Mouse (Mus musculus) stomach, postnatal 0 days (tissue): ENCODE measurements at regions not wholly inside any gene's neighbourhood (a gene's known extent, or its start where the extent isn't known, plus 50 kb on each side); places are given as distances from the start of the nearest gene placed in this dataset.
A peak's percentile ranks its signal among the peaks of the same experiment; 100 is the strongest.

Experiments used
- ATAC-seq: fragments of 200-750 bp; cut with Nextera tagmentation; 2 replicates; pipeline ENCODE4 v1.8.0; 2017; ENCODE audit not compliant: low FRiP score, low TSS enrichment
- DNase-seq: peaks from one replicate; pipeline ENCODE4 v3.0.0-alpha.2; 2016; ENCODE audit warnings: low spot score
- H3K27ac ChIP-seq: fragments of 300-500 bp; sonication (generic); replicated peaks from 2 replicates; pipeline ENCODE4 v1.5.1; 2014; ENCODE audit warnings: mild to moderate bottlenecking, control low read depth
- H3K27me3 ChIP-seq: fragments of 300-500 bp; sonication (generic); 2 replicates; pipeline ENCODE4 v1.6.1; 2014; ENCODE audit warnings: low read length; ENCODE audit not compliant: control insufficient read depth, insufficient read depth
- H3K36me3 ChIP-seq: fragments of 300-500 bp; sonication (generic); 2 replicates; pipeline ENCODE4 v1.6.1; 2014; ENCODE audit warnings: low read length, mixed read lengths; ENCODE audit not compliant: control insufficient read depth, insufficient read depth
- H3K4me1 ChIP-seq: fragments of 300-500 bp; sonication (generic); replicated peaks from 2 replicates; pipeline ENCODE4 v1.6.1; 2014; ENCODE audit warnings: antibody characterized with exemption; ENCODE audit not compliant: control insufficient read depth, insufficient read depth
- H3K4me2 ChIP-seq: fragments of 300-500 bp; sonication (generic); replicated peaks from 2 replicates; pipeline ENCODE4 v1.6.1; 2014; ENCODE audit warnings: low read depth, mild to moderate bottlenecking, control low read depth, moderate library complexity
- H3K4me3 ChIP-seq: fragments of 300-500 bp; sonication (generic); 2 replicates; pipeline ENCODE4 v1.5.1; 2014; ENCODE audit warnings: low read depth, low read length, control low read depth
- H3K9ac ChIP-seq: fragments of 300-500 bp; sonication (generic); 2 replicates; pipeline ENCODE4 v1.6.1; 2014; ENCODE audit warnings: mild to moderate bottlenecking, low read length, control low read depth, mixed read lengths
- H3K9me3 ChIP-seq: fragments of 300-500 bp; sonication (generic); 2 replicates; pipeline ENCODE4 v1.6.1; 2016; ENCODE audit warnings: low read length; ENCODE audit not compliant: control insufficient read depth
- CTCF ChIP-seq: IDR thresholded peaks from 2 replicates; pipeline ENCODE4 v1.5.1; 2016; ENCODE audit warnings: antibody characterized with exemption, low read depth, mild to moderate bottlenecking, moderate library complexity
- EP300 ChIP-seq: optimal IDR thresholded peaks from 2 replicates; pipeline ENCODE3; 2016; ENCODE audit warnings: antibody characterized with exemption
- WGBS: fragments of 180-500 bp; shearing (Covaris S2); extraction: QIAGEN DNeasy Blood & Tissue Kit; methylation state at CpG from one replicate; pipeline ENCODE4 v1.1.7; 2014; 5-methylcytosine and 5-hydroxymethylcytosine counted together

DNA sequence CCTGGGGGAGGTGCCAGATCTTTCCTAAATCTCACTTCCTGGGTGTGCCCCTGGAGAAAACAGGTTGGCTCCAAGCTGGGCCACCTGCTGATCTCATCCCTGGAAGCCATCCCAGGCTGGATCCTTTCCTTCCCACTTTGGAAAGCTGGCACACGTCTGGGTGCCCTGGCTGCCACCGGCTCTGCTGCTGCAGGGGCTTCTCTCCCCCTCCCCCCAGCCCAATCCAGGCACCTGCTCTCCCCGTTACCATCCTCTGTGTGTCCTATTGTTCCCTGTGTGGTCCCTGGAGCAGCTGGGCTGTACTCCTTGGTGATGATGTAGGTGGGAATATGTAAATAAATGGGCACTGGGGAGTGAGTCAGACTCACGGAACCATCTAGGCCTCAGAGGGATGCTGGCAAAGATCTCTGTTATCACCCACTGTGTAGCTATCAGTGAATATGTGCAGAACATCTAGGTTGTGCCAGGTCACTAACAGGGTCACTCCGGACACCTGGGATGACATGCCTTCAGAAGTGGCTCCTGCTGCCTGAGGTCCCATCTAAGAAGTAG lies 130.4 kb downstream of the Trim29 start:
- 50% methylated on average over 5 of the region's 5 CpGs for WGBS
- no peak overlapping the region for H3K9ac ChIP-seq

DNA sequence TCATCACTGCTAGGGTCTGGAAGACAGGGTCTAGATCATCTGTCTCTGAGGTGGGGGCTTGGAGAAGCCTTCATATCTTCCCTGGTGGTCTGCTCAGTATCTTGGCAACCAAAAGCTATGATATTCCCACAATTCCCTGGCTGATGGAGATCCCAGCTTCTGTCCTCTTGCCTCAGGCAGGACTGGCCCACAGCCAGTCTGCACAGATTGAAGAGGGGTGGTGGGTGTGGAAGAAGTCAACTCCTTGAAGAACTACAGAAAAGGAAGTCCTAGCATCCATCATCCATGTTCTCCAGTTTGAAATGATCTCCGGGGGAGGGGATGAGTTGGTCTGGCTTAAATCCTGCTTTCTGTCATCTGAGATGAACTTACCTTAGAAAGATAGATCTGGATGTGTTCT lies 134.8 kb downstream of the Trim29 start:
- no peak overlapping the region for H3K4me2 ChIP-seq
- H3K9me3 ChIP-seq, result no peaks in the 10 kb centered on the region
- H3K27me3 ChIP-seq, result no peaks in the 10 kb centered on the region
- no peak overlapping the region for H3K27ac ChIP-seq
- no peak overlapping the region for H3K9ac ChIP-seq
- no peaks in the 10 kb centered on the region for H3K4me1 ChIP-seq
- H3K36me3 ChIP-seq, result no peaks in the 10 kb centered on the region
- 79% methylated on average over 1 of the region's 1 CpGs for WGBS
- no peak for TF ChIP-seq EP300
- TF ChIP-seq CTCF, result no peak
- no peak for DNase-seq
- no peak overlapping the region for H3K4me3 ChIP-seq
- ATAC-seq, result no peak

More for the DNA sequence above, 130.4 kb downstream of the Trim29 start:
- TF ChIP-seq EP300 (no peak), CTCF (no peak)
- Histone ChIP-seq H3K4me2 (no peak overlapping the region), H3K4me3 (no peak overlapping the region), H3K27me3 (no peaks in the 10 kb centered on the region), H3K27ac (no peak overlapping the region), H3K4me1 (no peaks in the 10 kb centered on the region), H3K9me3 (no peaks in the 10 kb centered on the region), H3K36me3 (no peaks in the 10 kb centered on the region)
- no peak for ATAC-seq
- no peak for DNase-seq

DNA sequence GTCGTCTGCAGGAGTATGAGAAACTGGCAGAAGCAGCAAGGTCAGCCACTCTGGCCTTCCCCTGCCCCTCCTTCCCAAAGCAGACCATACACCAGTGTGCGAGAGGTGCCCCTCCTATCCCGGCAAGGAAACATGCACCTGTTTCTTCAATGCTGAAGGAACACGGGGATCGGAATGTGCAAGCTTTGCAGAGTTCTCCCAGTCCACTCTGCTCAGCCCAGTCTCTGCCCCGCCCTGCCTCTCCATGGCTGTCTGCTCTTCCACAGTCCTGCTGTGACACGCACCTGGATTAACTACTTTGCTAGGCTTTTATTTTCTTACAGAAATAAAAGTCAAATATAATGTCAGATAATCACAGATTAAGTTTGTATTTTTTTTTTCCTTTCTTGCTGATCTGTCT lies 136.7 kb downstream of the Trim29 start:
- Histone ChIP-seq H3K9me3 (no peaks in the 10 kb centered on the region), H3K4me1 (no peaks in the 10 kb centered on the region), H3K4me3 (no peak overlapping the region), H3K4me2 (no peak overlapping the region), H3K27me3 (no peaks in the 10 kb centered on the region), H3K9ac (no peak overlapping the region), H3K36me3 (no peaks in the 10 kb centered on the region), H3K27ac (no peak overlapping the region)
- DNase-seq (peak; percentile 34), ATAC-seq (peak; percentile 42; the same call in 1 of the 2 replicates)
- 42% methylated on average over 7 of the region's 7 CpGs for WGBS
- no peak for TF ChIP-seq CTCF
- no peak for TF ChIP-seq EP300

DNA sequence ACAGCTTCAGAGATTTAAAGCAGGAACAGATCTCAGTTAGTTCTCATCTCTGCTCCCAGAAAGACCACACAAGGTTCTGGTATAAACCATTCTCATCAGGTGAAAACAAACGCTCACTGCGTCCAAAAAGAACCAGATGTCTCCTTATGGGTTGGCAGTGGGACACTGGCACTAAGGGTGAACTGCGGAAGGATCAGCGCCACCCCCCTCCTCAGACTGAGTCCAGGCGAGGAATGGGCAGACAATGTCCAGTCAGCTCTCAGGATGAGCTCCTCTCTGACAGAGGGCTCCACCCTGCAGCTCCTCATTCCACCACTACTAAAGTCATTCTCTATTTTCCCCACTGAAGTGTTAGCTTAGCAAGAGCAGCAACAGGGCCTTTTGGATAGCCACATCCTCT lies 138.3 kb downstream of the Trim29 start:
- Histone ChIP-seq H3K27ac (no peak overlapping the region), H3K4me3 (no peak overlapping the region), H3K9me3 (no peaks in the 10 kb centered on the region), H3K4me1 (no peaks in the 10 kb centered on the region), H3K4me2 (no peak overlapping the region), H3K27me3 (no peaks in the 10 kb centered on the region), H3K36me3 (no peaks in the 10 kb centered on the region), H3K9ac (no peak overlapping the region)
- DNase-seq (no peak), ATAC-seq (no peak)
- 82% methylated on average over 5 of the region's 5 CpGs for WGBS
- TF ChIP-seq EP300 (no peak), CTCF (no peak)

DNA sequence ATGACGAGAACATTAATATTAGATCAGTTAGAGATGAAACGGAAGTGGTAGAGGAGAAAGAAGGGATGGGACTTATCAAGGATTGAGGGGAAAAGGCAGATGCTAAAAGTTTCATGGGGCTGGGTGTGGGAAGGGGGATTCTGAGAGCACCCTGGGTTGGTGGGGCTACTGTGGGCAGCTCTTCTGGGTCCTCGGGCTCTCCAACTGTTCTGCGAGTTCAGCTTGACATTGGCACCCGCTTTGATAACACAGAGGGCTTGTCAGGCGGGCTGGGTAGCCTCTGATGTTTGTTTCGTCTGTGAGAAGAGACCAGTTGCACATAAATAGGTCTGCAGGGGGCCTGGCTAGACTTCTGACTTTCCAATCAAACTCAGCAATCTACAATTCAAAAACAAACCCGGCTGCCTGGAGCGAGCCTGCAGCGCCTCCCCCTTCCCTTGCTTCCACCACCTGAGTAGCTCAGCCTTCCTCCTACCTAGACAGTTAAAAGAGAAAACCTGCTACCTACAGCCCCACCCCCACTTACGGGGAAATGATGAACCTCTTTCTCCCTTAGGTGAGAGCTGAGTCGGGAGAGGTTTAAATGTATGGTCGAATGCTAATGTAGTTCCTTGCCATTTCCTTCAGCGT lies 143.4 kb downstream of the Trim29 start:
- Histone ChIP-seq H3K27ac (no peak overlapping the region), H3K4me2 (no peak overlapping the region), H3K9me3 (no peaks in the 10 kb centered on the region), H3K9ac (no peak overlapping the region), H3K27me3 (no peaks in the 10 kb centered on the region), H3K36me3 (no peaks in the 10 kb centered on the region), H3K4me3 (no peak overlapping the region), H3K4me1 (no peaks in the 10 kb centered on the region)
- ATAC-seq (no peak), DNase-seq (no peak)
- TF ChIP-seq EP300, result no peak
- no peak for TF ChIP-seq CTCF
- WGBS, result 3% methylated on average over 14 of the region's 14 CpGs

DNA sequence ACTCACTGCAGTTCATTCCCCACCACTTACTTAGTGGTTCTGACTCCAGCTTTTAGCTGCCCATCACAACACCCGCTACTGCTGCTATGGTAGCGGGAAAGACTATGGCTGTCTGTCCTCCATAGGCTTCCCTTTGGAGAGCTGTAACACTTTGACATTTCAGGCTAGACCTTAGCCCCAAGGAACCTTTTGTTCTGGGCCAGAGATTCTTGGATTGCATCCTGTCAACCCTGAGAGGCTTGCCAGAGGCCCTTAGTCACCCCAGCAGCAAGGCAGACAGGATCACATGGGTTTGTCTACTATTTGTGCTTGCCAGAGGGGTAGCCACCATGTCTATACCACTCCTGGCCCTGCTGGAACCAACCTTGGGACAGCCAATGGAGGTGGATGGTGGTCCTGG lies 147.1 kb downstream of the Trim29 start:
- no peaks in the 10 kb centered on the region for H3K9me3 ChIP-seq
- no peaks in the 10 kb centered on the region for H3K4me1 ChIP-seq
- no peaks in the 10 kb centered on the region for H3K27me3 ChIP-seq
- ATAC-seq, result no peak
- H3K4me3 ChIP-seq, result no peak overlapping the region
- 97% methylated on average over 2 of the region's 2 CpGs for WGBS
- no peak overlapping the region for H3K27ac ChIP-seq
- no peaks in the 10 kb centered on the region for H3K36me3 ChIP-seq
- H3K4me2 ChIP-seq, result no peak overlapping the region
- H3K9ac ChIP-seq, result no peak overlapping the region
- no peak for DNase-seq
- TF ChIP-seq EP300, result no peak
- TF ChIP-seq CTCF, result no peak
